In the genomic region with DNA sequence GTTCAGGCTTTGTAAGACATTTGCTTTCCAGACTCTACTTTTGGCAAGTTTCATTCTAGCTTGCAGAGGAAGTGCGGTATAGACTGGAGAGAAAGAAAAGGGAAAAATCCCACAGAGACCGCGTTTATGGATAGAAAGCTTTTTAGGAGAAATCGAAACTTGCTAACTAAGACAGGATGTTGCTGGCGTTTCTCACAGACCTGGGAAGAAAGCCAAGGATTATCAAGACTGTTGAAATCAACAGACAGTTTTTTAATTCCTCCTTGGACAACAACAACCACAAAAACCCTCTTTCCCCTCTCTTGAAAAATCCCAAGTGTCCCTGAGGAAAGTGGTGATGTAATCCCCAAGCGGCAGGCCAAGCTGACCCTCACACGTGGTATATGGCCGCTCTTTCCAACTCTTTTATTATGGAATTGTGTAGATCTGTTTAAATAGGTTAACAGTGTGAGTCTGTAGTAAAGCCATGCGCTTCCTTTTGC, we compare ENCODE assay signal across 9 mouse cellular contexts. TPM values are rescaled to one million over a fixed set of nuclear protein-coding genes. Genes with fewer than 3 reads are reported as not detected.
DNase-seq lines count a peak whose midpoint lies in the region; ATAC-seq and TF ChIP-seq lines count a peak whose summit lies in the region.
"Had no signal": no experiment of that assay in that cellular context is flagged by ENCODE, and none has a peak within 500 bp of the region (broad histone marks: within the 10 kb centered on the region; RNA-seq: fewer than 3 reads in every experiment).

No protein-coding gene starts in this region.

- no peak overlapping the region for H3K9ac ChIP-seq in liver, postnatal 0 days (replicated peaks)

- no peak for DNase-seq in left cerebral cortex, adult 2 months (ENCODE audit: extremely low spot score in 1 of 2, low spot score in 2 of 2)
- DNase-seq in left cerebral cortex, postnatal 4 days = no peak
- DNase-seq in heart, postnatal 25 days (ENCODE audit: low spot score) = peak; percentile 35
- DNase-seq in liver, postnatal 0 days = no peak

- ATAC-seq in liver, postnatal 0 days = no peak
- no peak for ATAC-seq in activated CD4-positive, CD25-positive, alpha-beta regulatory T cell, adult 4 months
- ATAC-seq in erythroblast, adult 5-6 weeks (replicated peaks; ENCODE audit: low FRiP score, poor library complexity, severe bottlenecking) = no peak
- no peak for ATAC-seq in erythroid progenitor cell, adult 5-6 weeks (replicated peaks; ENCODE audit: low FRiP score, poor library complexity, severe bottlenecking)
- ATAC-seq: Patski had no signal

- H3K27me3 ChIP-seq in liver, postnatal 0 days (ENCODE audit: insufficient read depth, low read length) = no peaks in the 10 kb centered on the region
- H3K27me3 ChIP-seq: Patski had no signal

- peaks cover 9% of the 10 kb centered on the region for H3K4me1 ChIP-seq in brown adipose tissue, adult 24 weeks (ENCODE audit: control insufficient read depth, insufficient read depth, insufficient read length, low read length)
- H3K4me1 ChIP-seq in liver, postnatal 0 days (ENCODE audit: insufficient read depth) = peaks cover 3% of the 10 kb centered on the region; the same call in 1 of the 2 replicates

- no peak overlapping the region; the same call in 1 of the 2 replicates for H3K27ac ChIP-seq in left cerebral cortex, adult 2 months
- peak overlapping the region; percentile 98 for H3K27ac ChIP-seq in brown adipose tissue, adult 24 weeks (replicated peaks; ENCODE audit: low read depth, low read length)
- H3K27ac ChIP-seq in liver, postnatal 0 days (ENCODE audit: low read depth) = peak overlapping the region; percentile 62

- H3K4me2 ChIP-seq in liver, postnatal 0 days (ENCODE audit: low read depth, low read length) = peak overlapping the region; percentile 40

- no peaks in the 10 kb centered on the region for H3K36me3 ChIP-seq in liver, postnatal 0 days (replicated peaks; ENCODE audit: insufficient read depth, low read length)

- intact Hi-C loops in left cerebral cortex, adult 2 months (cut with DNase I) = no loop called here
- intact Hi-C loops in left cerebral cortex, postnatal 4 days (cut with DNase I) = no loop called here
- intact Hi-C loops in heart, postnatal 25 days (cut with DNase I) = no loop called here

- H3K4me3 ChIP-seq in left cerebral cortex, adult 2 months = peak overlapping the region; percentile 32
- peak overlapping the region; percentile 61 for H3K4me3 ChIP-seq in brown adipose tissue, adult 24 weeks (ENCODE audit: insufficient read depth, low read depth, low read length)
- no peak overlapping the region for H3K4me3 ChIP-seq in liver, postnatal 0 days (ENCODE audit: low read depth, low read length)

- no peak for TF ChIP-seq CTCF in left cerebral cortex, adult 2 months (IDR thresholded peaks at IDR 0.05)
- no peak for TF ChIP-seq CTCF in liver, postnatal 0 days (IDR thresholded peaks at IDR 0.05; ENCODE audit: low read depth)

- no peak for TF ChIP-seq EP300 in liver, postnatal 0 days (IDR thresholded peaks at IDR 0.05; ENCODE audit: low read depth)

- H3K9me3 ChIP-seq in liver, postnatal 0 days (ENCODE audit: low read length) = no peaks in the 10 kb centered on the region

- WGBS in liver, postnatal 0 days (ENCODE audit: insufficient replicate concordance) = 63% methylated on average over 9 of the region's 9 CpGs

RNA-seq across cellular contexts. Expression of gene Art3, which starts 0.8 kb away (rescaled TPM):
- 1 to 10 TPM; 3.8 to 7.5 TPM for total RNA-seq in left cerebral cortex, adult 2 months (2021)
- total RNA-seq in left cerebral cortex, postnatal 4 days (2021) = 1 to 10 TPM; 4.1 to 5.6 TPM
- polyA plus RNA-seq in brown adipose tissue, adult 24 weeks (2012; ENCODE audit: insufficient read depth, insufficient read length, missing spikeins) = 163 and 220 TPM in 2 replicates
- total RNA-seq in heart, postnatal 25 days (2021) = 100 to 1,000 TPM; 689 to 788 TPM
- 2.3 and 4.0 TPM in 2 replicates for polyA plus RNA-seq in liver, postnatal 0 days (2015; fragmentation: Nextera tagmentation; extraction: Ambion mirVana)
- polyA plus RNA-seq in activated CD4-positive, CD25-positive, alpha-beta regulatory T cell, adult 4 months (2017; shearing (Covaris generic)) = 1 to 10 TPM; 7.7 to 9.8 TPM
- total RNA-seq in erythroblast, adult 5-6 weeks (2015; ENCODE audit: low replicate concordance) = 8.1 TPM in 1 of 2 replicates, not detected in the other
- total RNA-seq in erythroblast, adult 5-6 weeks (2017; ENCODE audit: low replicate concordance) = not detected in 2 replicates
- total RNA-seq in erythroid progenitor cell, adult 5-6 weeks (2015; ENCODE audit: low replicate concordance) = not detected in 2 replicates
- total RNA-seq in erythroid progenitor cell, adult 5-6 weeks (2017; ENCODE audit: low replicate concordance) = not detected in 2 replicates
- polyA plus RNA-seq: Patski had no signal

RNA-seq across cellular contexts. Expression of gene Cxcl9, which starts 4.5 kb away (rescaled TPM):
- total RNA-seq in left cerebral cortex, adult 2 months (2021) = not detected
- total RNA-seq in left cerebral cortex, postnatal 4 days (2021) = not detected
- polyA plus RNA-seq in brown adipose tissue, adult 24 weeks (2012; ENCODE audit: insufficient read depth, insufficient read length, missing spikeins) = 15.5 and 47.1 TPM in 2 replicates
- total RNA-seq in heart, postnatal 25 days (2021) = 1 to 10 TPM; 1.7 to 2.6 TPM
- polyA plus RNA-seq in liver, postnatal 0 days (2015; fragmentation: Nextera tagmentation; extraction: Ambion mirVana) = 0.20 and 0.35 TPM in 2 replicates
- under 1 TPM in 1 of 2 experiments, not detected in 1; 0.20 TPM for polyA plus RNA-seq in activated CD4-positive, CD25-positive, alpha-beta regulatory T cell, adult 4 months (2017; shearing (Covaris generic))
- total RNA-seq in erythroblast, adult 5-6 weeks (2015; ENCODE audit: low replicate concordance) = 5.2 TPM in 1 of 2 replicates, not detected in the other
- total RNA-seq in erythroblast, adult 5-6 weeks (2017; ENCODE audit: low replicate concordance) = not detected in 2 replicates
- 0.84 and 2.5 TPM in 2 replicates for total RNA-seq in erythroid progenitor cell, adult 5-6 weeks (2015; ENCODE audit: low replicate concordance)
- 1.4 and 23.5 TPM in 2 replicates for total RNA-seq in erythroid progenitor cell, adult 5-6 weeks (2017; ENCODE audit: low replicate concordance)

RNA-seq across cellular contexts. Expression of gene Cxcl10, which starts 16.3 kb away (rescaled TPM):
- not detected for total RNA-seq in left cerebral cortex, adult 2 months (2021)
- total RNA-seq in left cerebral cortex, postnatal 4 days (2021) = not detected
- 2.7 TPM in 1 of 2 replicates, not detected in the other for polyA plus RNA-seq in brown adipose tissue, adult 24 weeks (2012; ENCODE audit: insufficient read depth, insufficient read length, missing spikeins)
- total RNA-seq in heart, postnatal 25 days (2021) = not detected
- polyA plus RNA-seq in liver, postnatal 0 days (2015; fragmentation: Nextera tagmentation; extraction: Ambion mirVana) = 7.5 and 8.0 TPM in 2 replicates
- polyA plus RNA-seq in activated CD4-positive, CD25-positive, alpha-beta regulatory T cell, adult 4 months (2017; shearing (Covaris generic)) = 10 to 100 TPM; 10.2 to 27.1 TPM
- total RNA-seq in erythroblast, adult 5-6 weeks (2015; ENCODE audit: low replicate concordance) = 3.3 and 5.4 TPM in 2 replicates
- total RNA-seq in erythroblast, adult 5-6 weeks (2017; ENCODE audit: low replicate concordance) = 0.26 and 2.9 TPM in 2 replicates
- total RNA-seq in erythroid progenitor cell, adult 5-6 weeks (2015; ENCODE audit: low replicate concordance) = 6.1 and 18.4 TPM in 2 replicates
- total RNA-seq in erythroid progenitor cell, adult 5-6 weeks (2017; ENCODE audit: low replicate concordance) = 1.7 and 2.8 TPM in 2 replicates

RNA-seq across cellular contexts. Expression of gene Sdad1, which starts 22.1 kb away (rescaled TPM):
- total RNA-seq in left cerebral cortex, adult 2 months (2021) = 10 to 100 TPM; 21.2 to 21.8 TPM
- 10 to 100 TPM; 28.2 to 31.0 TPM for total RNA-seq in left cerebral cortex, postnatal 4 days (2021)
- polyA plus RNA-seq in brown adipose tissue, adult 24 weeks (2012; ENCODE audit: insufficient read depth, insufficient read length, missing spikeins) = 4.2 and 5.8 TPM in 2 replicates
- total RNA-seq in heart, postnatal 25 days (2021) = 10 to 100 TPM; 11.2 to 12.3 TPM
- polyA plus RNA-seq in liver, postnatal 0 days (2015; fragmentation: Nextera tagmentation; extraction: Ambion mirVana) = 13.1 and 13.4 TPM in 2 replicates
- polyA plus RNA-seq in activated CD4-positive, CD25-positive, alpha-beta regulatory T cell, adult 4 months (2017; shearing (Covaris generic)) = 10 to 100 TPM; 37.7 to 41.4 TPM
- 4.4 and 21.1 TPM in 2 replicates for total RNA-seq in erythroblast, adult 5-6 weeks (2015; ENCODE audit: low replicate concordance)
- total RNA-seq in erythroblast, adult 5-6 weeks (2017; ENCODE audit: low replicate concordance) = 9.9 and 11.8 TPM in 2 replicates
- total RNA-seq in erythroid progenitor cell, adult 5-6 weeks (2015; ENCODE audit: low replicate concordance) = 7.9 and 8.0 TPM in 2 replicates
- 6.9 and 8.0 TPM in 2 replicates for total RNA-seq in erythroid progenitor cell, adult 5-6 weeks (2017; ENCODE audit: low replicate concordance)

RNA-seq across cellular contexts. Expression of gene Naaa, which starts 54.4 kb away (rescaled TPM):
- total RNA-seq in left cerebral cortex, adult 2 months (2021) = 10 to 100 TPM; 38.6 to 40.1 TPM
- total RNA-seq in left cerebral cortex, postnatal 4 days (2021) = 10 to 100 TPM; 11.9 to 13.9 TPM
- 18.1 and 22.8 TPM in 2 replicates for polyA plus RNA-seq in brown adipose tissue, adult 24 weeks (2012; ENCODE audit: insufficient read depth, insufficient read length, missing spikeins)
- total RNA-seq in heart, postnatal 25 days (2021) = 10 to 100 TPM; 12.6 to 12.9 TPM
- 6.1 and 7.5 TPM in 2 replicates for polyA plus RNA-seq in liver, postnatal 0 days (2015; fragmentation: Nextera tagmentation; extraction: Ambion mirVana)
- 10 to 100 TPM in 1 of 2 experiments, 1 to 10 TPM in 1; 9.2 to 11.5 TPM for polyA plus RNA-seq in activated CD4-positive, CD25-positive, alpha-beta regulatory T cell, adult 4 months (2017; shearing (Covaris generic))
- total RNA-seq in erythroblast, adult 5-6 weeks (2015; ENCODE audit: low replicate concordance) = 10.6 and 27.2 TPM in 2 replicates
- total RNA-seq in erythroblast, adult 5-6 weeks (2017; ENCODE audit: low replicate concordance) = 9.8 and 10.4 TPM in 2 replicates
- 8.8 and 26.7 TPM in 2 replicates for total RNA-seq in erythroid progenitor cell, adult 5-6 weeks (2015; ENCODE audit: low replicate concordance)
- total RNA-seq in erythroid progenitor cell, adult 5-6 weeks (2017; ENCODE audit: low replicate concordance) = 7.8 and 8.3 TPM in 2 replicates

Comparison
In these comparisons a context has a peak if more than half of its experiments do, and no peak if none do; other contexts are left out.
1. RNA of gene Art3, which starts 0.8 kb away (total RNA-seq): 689 to 788 TPM in heart, postnatal 25 days; 8.1 TPM in erythroblast, adult 5-6 weeks, 3.8 to 7.5 TPM in left cerebral cortex, adult 2 months, 4.1 to 5.6 TPM in left cerebral cortex, postnatal 4 days and not detected in erythroid progenitor cell, adult 5-6 weeks; every median in the first group is over 10 times any median in the second.